Mouse (Mus musculus) liver, adult 2 months (tissue): ENCODE data around the gene Dtx3. TPM values are rescaled to one million over a fixed set of nuclear protein-coding genes. Genes with fewer than 3 reads are reported as not detected.

Experiments
- DNase-seq: peaks from one replicate; pipeline ENCODE4 v3.0.0-alpha.2; 2011; ENCODE audit warnings: low read depth, low spot score; ENCODE audit errors: extremely low read depth
- H3K27ac ChIP-seq: fragments of 200-500 bp; replicated peaks from 2 replicates; pipeline ENCODE4 v1.5.1; 2012; ENCODE audit warnings: low read depth, mild to moderate bottlenecking, control low read depth, inconsistent platforms, low read length; ENCODE audit not compliant: insufficient read depth
- H3K27me3 ChIP-seq: fragments of 200-500 bp; 2 replicates; pipeline ENCODE4 v1.6.1; 2012; ENCODE audit warnings: mild to moderate bottlenecking, moderate library complexity, low read length, inconsistent platforms; ENCODE audit not compliant: control insufficient read depth, insufficient read depth
- H3K36me3 ChIP-seq: fragments of 200-500 bp; 2 replicates; pipeline ENCODE4 v1.6.1; 2012; ENCODE audit warnings: low read length, inconsistent platforms; ENCODE audit not compliant: control insufficient read depth, insufficient read depth
- H3K4me1 ChIP-seq: fragments of 200-500 bp; 2 replicates; pipeline ENCODE4 v1.6.1; 2011; ENCODE audit warnings: low read length; ENCODE audit not compliant: control insufficient read depth, insufficient read depth
- H3K4me3 ChIP-seq: fragments of 200-500 bp; 2 replicates; pipeline ENCODE4 v1.5.1; 2011; ENCODE audit warnings: low read depth, mild to moderate bottlenecking, control low read depth, low read length, moderate library complexity; ENCODE audit not compliant: insufficient read depth
- H3K79me2 ChIP-seq: fragments of 200-500 bp; 2 replicates; pipeline ENCODE4 v1.6.1; 2012; ENCODE audit warnings: inconsistent platforms, mild to moderate bottlenecking, low read length, moderate library complexity; ENCODE audit not compliant: control insufficient read depth, insufficient read depth
- H3K9ac ChIP-seq: fragments of 200-500 bp; 2 replicates; pipeline ENCODE4 v1.6.1; 2012; ENCODE audit warnings: low read depth, mild to moderate bottlenecking, control low read depth, inconsistent platforms, low read length
- CTCF ChIP-seq: fragments of 200-500 bp; IDR thresholded peaks from 2 replicates; pipeline ENCODE4 v1.5.1; 2011; ENCODE audit warnings: low read depth, low read length, control low read depth
- POLR2A ChIP-seq: fragments of 200-500 bp; IDR thresholded peaks from 2 replicates; pipeline ENCODE4 v1.6.1; 2011; ENCODE audit warnings: low read length, control low read depth; ENCODE audit not compliant: insufficient read depth; ENCODE audit errors: extremely low read depth
- WGBS: fragments of 180-500 bp; shearing (Covaris S2); methylation state at CpG from one replicate; pipeline ENCODE4 v1.1.7; 2018; 5-methylcytosine and 5-hydroxymethylcytosine counted together
- polyA plus RNA-seq: library from polyadenylated mRNA; depleted of rRNA; stranded (reverse); fragments of >200 nt; gene quantifications from 2 replicates; pipeline ENCODE4 v1.2.3, GENCODE M21; 2012
- total RNA-seq: library from RNA; depleted of rRNA; stranded (reverse); fragments of >200 nt; gene quantifications from 2 replicates; pipeline ENCODE4 v1.2.3, GENCODE M21; 2014

Gene Dtx3
- total and polyA plus RNA-seq, 2 experiments = 1.5 to 10.0 TPM

DNA sequence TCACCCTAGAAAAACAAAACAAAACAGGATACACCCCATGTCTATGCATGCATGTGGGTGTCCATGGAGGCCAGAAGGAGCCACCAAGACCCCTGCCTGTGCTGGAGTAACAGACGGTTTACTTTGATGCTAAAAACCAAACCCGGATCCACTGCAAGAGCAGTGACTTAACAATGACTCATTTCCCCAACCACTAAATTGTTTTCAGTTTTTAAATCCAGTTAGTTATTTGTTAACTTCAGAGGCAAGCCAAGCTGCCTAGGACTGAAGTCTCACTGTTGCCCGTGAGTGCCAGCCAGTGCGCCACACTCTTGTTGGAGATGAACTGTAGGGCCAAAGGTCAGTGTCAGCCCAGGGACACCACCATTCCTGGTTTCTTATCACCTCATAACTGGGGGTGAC is 45.1 kb downstream of the Dtx3 start:
- Histone ChIP-seq H3K36me3 (no peaks in the 10 kb centered on the region), H3K4me1 (peaks cover 17% of the 10 kb centered on the region), H3K27me3 (no peaks in the 10 kb centered on the region), H3K9ac (peak overlapping the region; percentile 24; the same call in 1 of the 2 replicates), H3K4me3 (peak overlapping the region; percentile 27), H3K27ac (peak overlapping the region; percentile 93), H3K79me2 (no peaks in the 10 kb centered on the region)
- peak; percentile 98 for DNase-seq
- WGBS = 13% methylated on average over 4 of the region's 4 CpGs
- TF ChIP-seq CTCF (no peak), POLR2A (no peak)

DNA sequence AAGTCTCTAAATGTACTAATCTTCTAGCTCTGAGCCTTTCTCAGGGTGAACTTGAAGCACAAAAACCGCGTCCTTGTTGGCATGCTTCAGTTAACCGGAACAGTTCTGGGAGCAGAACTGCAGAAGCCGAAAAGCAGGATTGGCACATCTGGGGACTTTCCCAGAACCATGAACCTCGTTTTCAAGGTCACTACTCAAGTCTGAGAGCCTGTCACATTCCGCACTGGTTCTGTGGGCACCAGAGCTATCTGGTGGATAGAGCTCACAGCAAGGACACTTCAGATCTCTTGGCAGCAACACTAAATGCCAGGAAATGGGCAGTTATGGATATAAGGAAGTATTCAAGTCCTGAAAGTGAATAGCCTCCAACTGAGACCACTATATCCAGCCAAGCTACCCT is 48.4 kb downstream of the Dtx3 start:
- H3K36me3 ChIP-seq = no peaks in the 10 kb centered on the region
- H3K4me3 ChIP-seq = no peak overlapping the region
- TF ChIP-seq CTCF = no peak
- TF ChIP-seq POLR2A = no peak
- H3K4me1 ChIP-seq = peaks cover 13% of the 10 kb centered on the region
- H3K9ac ChIP-seq = no peak overlapping the region
- WGBS = 23% methylated on average over 6 of the region's 6 CpGs
- H3K27ac ChIP-seq = peak overlapping the region; percentile 33
- no peaks in the 10 kb centered on the region; the same call in 1 of the 2 replicates for H3K79me2 ChIP-seq
- no peaks in the 10 kb centered on the region for H3K27me3 ChIP-seq
- DNase-seq = peak; percentile 68

DNA sequence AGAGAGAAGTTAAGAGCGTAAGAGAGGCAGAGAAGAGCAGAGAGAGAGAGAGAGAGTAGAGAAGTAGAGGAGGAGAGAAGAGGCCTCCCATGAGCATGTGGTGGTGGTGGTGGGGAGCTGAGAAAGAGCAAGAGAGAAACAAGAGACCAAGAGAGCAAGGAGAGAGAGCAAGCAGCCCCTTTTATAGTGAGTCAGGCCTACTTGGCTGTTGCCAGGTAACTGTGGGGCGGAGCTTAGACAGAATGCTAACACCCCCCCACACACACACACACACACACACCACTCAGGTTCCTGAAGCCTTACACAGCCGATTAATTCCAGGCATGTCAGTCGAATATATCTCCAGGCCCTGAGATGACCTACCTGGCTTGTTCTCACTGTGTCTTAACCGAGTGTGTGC is 50.2 kb downstream of the Dtx3 start:
- no peak for DNase-seq
- H3K79me2 ChIP-seq = no peaks in the 10 kb centered on the region; the same call in 1 of the 2 replicates
- no peaks in the 10 kb centered on the region for H3K27me3 ChIP-seq
- no peak overlapping the region for H3K9ac ChIP-seq
- TF ChIP-seq CTCF (no peak), POLR2A (no peak)
- peaks cover 13% of the 10 kb centered on the region for H3K4me1 ChIP-seq
- H3K4me3 ChIP-seq = no peak overlapping the region
- no peak overlapping the region for H3K27ac ChIP-seq
- 82% methylated on average over 5 of the region's 5 CpGs for WGBS
- H3K36me3 ChIP-seq = no peaks in the 10 kb centered on the region

DNA sequence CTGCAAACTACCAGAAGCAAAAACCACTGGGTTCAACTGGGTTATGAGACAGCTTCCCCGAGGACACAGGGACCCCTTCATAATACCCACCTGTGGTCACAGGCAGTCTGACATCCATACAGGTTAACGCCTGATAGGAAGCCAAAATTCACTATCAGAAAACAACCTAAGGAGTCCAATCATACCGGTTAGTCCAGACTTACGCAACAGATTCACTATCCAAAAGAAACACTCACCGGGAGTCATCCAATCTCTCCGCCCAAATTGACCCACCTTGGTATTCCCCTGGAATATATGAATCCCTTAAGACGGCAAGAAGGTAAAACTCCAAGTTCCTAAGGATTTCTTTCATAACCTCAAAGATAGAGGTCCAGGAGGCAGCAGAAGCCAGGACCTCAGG is 51.0 kb downstream of the Dtx3 start:
- WGBS = 40% methylated on average over 7 of the region's 7 CpGs
- H3K4me3 ChIP-seq = no peak overlapping the region
- no peak for TF ChIP-seq CTCF
- no peak for TF ChIP-seq POLR2A
- H3K27me3 ChIP-seq = no peaks in the 10 kb centered on the region
- peak; percentile 80 for DNase-seq
- H3K9ac ChIP-seq = no peak overlapping the region
- peaks cover 7% of the 10 kb centered on the region for H3K4me1 ChIP-seq
- H3K36me3 ChIP-seq = no peaks in the 10 kb centered on the region
- H3K79me2 ChIP-seq = no peaks in the 10 kb centered on the region; the same call in 1 of the 2 replicates
- H3K27ac ChIP-seq = peak overlapping the region; percentile 7; the same call in 1 of the 2 replicates

DNA sequence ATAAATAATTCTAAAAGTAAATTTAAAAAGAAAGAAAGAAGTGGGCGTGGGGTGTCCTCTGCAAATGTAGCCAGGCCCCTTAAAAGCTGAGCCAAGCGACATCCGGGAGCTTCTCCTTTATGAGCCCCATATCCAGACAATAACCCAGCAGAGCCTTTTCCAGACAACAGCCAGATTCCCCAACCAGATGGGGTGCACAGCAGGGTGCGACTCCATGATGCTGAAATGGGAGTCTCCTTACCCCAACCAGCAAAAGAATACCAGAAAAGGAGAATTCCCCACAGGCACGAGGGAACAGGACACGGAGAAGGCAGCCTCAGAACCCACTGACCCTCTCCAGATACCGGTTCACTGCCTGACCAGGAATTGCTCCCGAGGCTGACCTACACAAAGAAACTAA is 52.3 kb downstream of the Dtx3 start:
- H3K27me3 ChIP-seq = no peaks in the 10 kb centered on the region
- no peak for TF ChIP-seq CTCF
- TF ChIP-seq POLR2A = no peak
- no peak for DNase-seq
- 93% methylated on average over 8 of the region's 8 CpGs for WGBS
- H3K79me2 ChIP-seq = no peaks in the 10 kb centered on the region; the same call in 1 of the 2 replicates
- H3K9ac ChIP-seq = no peak overlapping the region
- no peaks in the 10 kb centered on the region for H3K36me3 ChIP-seq
- peaks cover 9% of the 10 kb centered on the region for H3K4me1 ChIP-seq
- H3K27ac ChIP-seq = no peak overlapping the region
- no peak overlapping the region for H3K4me3 ChIP-seq

DNA sequence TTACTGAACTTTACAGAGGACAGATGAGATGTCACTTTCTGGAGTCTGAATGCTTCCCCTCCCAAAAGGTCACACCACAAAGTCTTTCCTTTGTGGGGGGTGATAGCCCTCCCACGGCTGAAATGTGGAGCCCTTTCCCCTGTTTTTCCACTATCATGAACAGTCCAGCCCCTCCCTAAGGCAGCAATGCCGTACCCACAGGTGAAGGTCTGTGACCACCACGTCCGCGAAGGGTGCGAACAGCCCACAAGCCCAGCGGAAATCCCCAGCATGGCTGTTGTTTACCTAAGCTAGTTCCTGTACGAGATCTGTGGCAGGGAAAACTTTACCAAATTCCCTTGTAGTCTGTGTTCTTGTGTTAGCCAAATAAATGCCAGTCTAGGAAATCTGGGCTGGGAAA is 54.0 kb downstream of the Dtx3 start:
- no peak overlapping the region for H3K4me3 ChIP-seq
- TF ChIP-seq CTCF = no peak
- no peak for TF ChIP-seq POLR2A
- no peaks in the 10 kb centered on the region for H3K36me3 ChIP-seq
- H3K79me2 ChIP-seq = no peaks in the 10 kb centered on the region; the same call in 1 of the 2 replicates
- no peak overlapping the region for H3K27ac ChIP-seq
- peaks cover 8% of the 10 kb centered on the region for H3K4me1 ChIP-seq
- 76% methylated on average over 8 of the region's 8 CpGs for WGBS
- no peaks in the 10 kb centered on the region for H3K27me3 ChIP-seq
- H3K9ac ChIP-seq = no peak overlapping the region
- DNase-seq = no peak
